Mouse (Mus musculus) heart, postnatal 0 days (tissue): ENCODE measurements at regions not wholly inside any gene's neighbourhood (a gene's known extent, or its start where the extent isn't known, plus 50 kb on each side); places are given as distances from the start of the nearest gene placed in this dataset.

Experiments used
- ATAC-seq: fragments of 200-750 bp; cut with Nextera tagmentation; 2 replicates; pipeline ENCODE4 v1.8.0; 2017; ENCODE audit warnings: low read depth, moderate number of reproducible peaks, moderate library complexity; ENCODE audit not compliant: insufficient read depth
- DNase-seq: peaks from one replicate; pipeline ENCODE4 v3.0.0-alpha.2; 2016; ENCODE audit warnings: low spot score
- H3K27ac ChIP-seq: fragments of 300-500 bp; sonication (generic); 2 replicates; pipeline ENCODE4 v1.5.1; 2014; ENCODE audit warnings: low read depth, mild to moderate bottlenecking
- H3K27me3 ChIP-seq: fragments of 300-500 bp; sonication (generic); 2 replicates; pipeline ENCODE4 v1.6.1; 2014; ENCODE audit warnings: low read length, mixed read lengths; ENCODE audit not compliant: control insufficient read depth, insufficient read depth
- H3K36me3 ChIP-seq: fragments of 300-500 bp; sonication (generic); replicated peaks from 2 replicates; pipeline ENCODE4 v1.6.1; 2014; ENCODE audit warnings: low read length, mixed read lengths; ENCODE audit not compliant: control insufficient read depth, insufficient read depth
- H3K4me1 ChIP-seq: fragments of 300-500 bp; sonication (generic); 2 replicates; pipeline ENCODE4 v1.6.1; 2014; ENCODE audit warnings: antibody characterized with exemption; ENCODE audit not compliant: control insufficient read depth, insufficient read depth
- H3K4me2 ChIP-seq: fragments of 300-500 bp; sonication (generic); 2 replicates; pipeline ENCODE4 v1.6.1; 2014; ENCODE audit warnings: low read depth, mild to moderate bottlenecking, low read length, moderate library complexity
- H3K4me3 ChIP-seq: fragments of 300-500 bp; sonication (generic); 2 replicates; pipeline ENCODE4 v1.5.1; 2014; ENCODE audit warnings: low read depth, low read length
- H3K9ac ChIP-seq: fragments of 300-500 bp; sonication (generic); replicated peaks from 2 replicates; pipeline ENCODE4 v1.6.1; 2014; ENCODE audit warnings: low read depth, low read length, mixed read lengths
- H3K9me3 ChIP-seq: fragments of 300-500 bp; sonication (generic); replicated peaks from 2 replicates; pipeline ENCODE4 v1.6.1; 2016; ENCODE audit warnings: low read length; ENCODE audit not compliant: control insufficient read depth
- CTCF ChIP-seq: IDR thresholded peaks from 2 replicates; pipeline ENCODE4 v1.5.1; 2016; ENCODE audit warnings: antibody characterized with exemption, control low read depth, low read depth
- EP300 ChIP-seq: IDR thresholded peaks from 2 replicates; pipeline ENCODE4 v1.6.1; 2016; ENCODE audit warnings: antibody characterized with exemption, low read depth
- WGBS: fragments of 180-500 bp; shearing (Covaris S2); extraction: QIAGEN DNeasy Blood & Tissue Kit; methylation state at CpG from one replicate; pipeline ENCODE4 v1.1.7; 2014; 5-methylcytosine and 5-hydroxymethylcytosine counted together

- no peaks in the 10 kb centered on the region for H3K9me3 ChIP-seq
Measured at GRCm38 (mm10) chr3:37987007-37987774, 262.9 kb upstream of the Gm5148 start.

GRCm38 (mm10) chr3:37984706-37985105 lies 260.4 kb upstream of the Gm5148 start:
- no peaks in the 10 kb centered on the region for H3K4me1 ChIP-seq
- H3K9ac ChIP-seq: no peak overlapping the region
- 80% methylated on average over 9 of the region's 9 CpGs for WGBS
- DNase-seq (no peak), ATAC-seq (no peak)
- no peaks in the 10 kb centered on the region for H3K9me3 ChIP-seq
- H3K27ac ChIP-seq: no peak overlapping the region
- TF ChIP-seq EP300 (no peak), CTCF (no peak)
- H3K27me3 ChIP-seq: no peaks in the 10 kb centered on the region
- no peak overlapping the region for H3K4me2 ChIP-seq
- H3K4me3 ChIP-seq: no peak overlapping the region
- no peaks in the 10 kb centered on the region for H3K36me3 ChIP-seq

More at GRCm38 (mm10) chr3:37987007-37987774, 262.9 kb upstream of the Gm5148 start:
- H3K4me3 ChIP-seq: no peak overlapping the region
- H3K36me3 ChIP-seq: no peaks in the 10 kb centered on the region
- no peak for TF ChIP-seq CTCF
- TF ChIP-seq EP300: no peak
- H3K9ac ChIP-seq: no peak overlapping the region
- 64% methylated on average over 14 of the region's 14 CpGs for WGBS
- no peaks in the 10 kb centered on the region for H3K4me1 ChIP-seq
- H3K27me3 ChIP-seq: no peaks in the 10 kb centered on the region
- DNase-seq (no peak), ATAC-seq (no peak)
- no peak overlapping the region for H3K27ac ChIP-seq
- no peak overlapping the region for H3K4me2 ChIP-seq

GRCm38 (mm10) chr3:37981481-37982180 lies 257.3 kb upstream of the Gm5148 start:
- Histone ChIP-seq H3K9ac (no peak overlapping the region), H3K27ac (no peak overlapping the region), H3K36me3 (no peaks in the 10 kb centered on the region), H3K27me3 (no peaks in the 10 kb centered on the region), H3K4me1 (peaks cover 14% of the 10 kb centered on the region; the same call in 1 of the 2 replicates), H3K9me3 (no peaks in the 10 kb centered on the region), H3K4me3 (no peak overlapping the region), H3K4me2 (no peak overlapping the region)
- WGBS: 66% methylated on average over 7 of the region's 7 CpGs
- TF ChIP-seq EP300 (no peak), CTCF (no peak)
- no peak; the same call in 1 of the 2 replicates for ATAC-seq
- DNase-seq: no peak

GRCm38 (mm10) chr3:37979871-37980270 lies 255.6 kb upstream of the Gm5148 start:
- Histone ChIP-seq H3K9ac (no peak overlapping the region), H3K36me3 (no peaks in the 10 kb centered on the region), H3K4me3 (no peak overlapping the region), H3K4me2 (no peak overlapping the region), H3K4me1 (peaks cover 21% of the 10 kb centered on the region), H3K27me3 (no peaks in the 10 kb centered on the region), H3K9me3 (no peaks in the 10 kb centered on the region), H3K27ac (no peak overlapping the region)
- ATAC-seq: no peak
- 54% methylated on average over 5 of the region's 5 CpGs for WGBS
- no peak for DNase-seq
- TF ChIP-seq CTCF (peak; percentile 6; the same call in 1 of the 2 replicates), EP300 (no peak)

GRCm38 (mm10) chr3:37978481-37978880 lies 254.2 kb upstream of the Gm5148 start:
- ATAC-seq (peak; percentile 47; the same call in 1 of the 2 replicates), DNase-seq (peak; percentile 54)
- Histone ChIP-seq H3K4me2 (no peak overlapping the region), H3K36me3 (no peaks in the 10 kb centered on the region), H3K4me3 (no peak overlapping the region), H3K4me1 (peaks cover 21% of the 10 kb centered on the region), H3K27me3 (no peaks in the 10 kb centered on the region), H3K9me3 (no peaks in the 10 kb centered on the region), H3K9ac (no peak overlapping the region), H3K27ac (no peak overlapping the region)
- 20% methylated on average over 6 of the region's 6 CpGs for WGBS
- TF ChIP-seq EP300 (no peak), CTCF (no peak)

GRCm38 (mm10) chr3:37977453-37977852 lies 253.2 kb upstream of the Gm5148 start:
- Histone ChIP-seq H3K27ac (0 out of 2 replicates have a peak overlapping the region, but pooled peaks have one; percentile 34), H3K9me3 (no peaks in the 10 kb centered on the region), H3K36me3 (no peaks in the 10 kb centered on the region), H3K9ac (no peak overlapping the region), H3K27me3 (no peaks in the 10 kb centered on the region), H3K4me2 (no peak overlapping the region), H3K4me3 (no peak overlapping the region), H3K4me1 (peaks cover 21% of the 10 kb centered on the region)
- no peak for DNase-seq
- no peak for ATAC-seq
- TF ChIP-seq EP300 (no peak), CTCF (no peak)
- 62% methylated on average over 3 of the region's 3 CpGs for WGBS
